Mouse (Mus musculus) forebrain, embryonic 15.5 days (tissue): ENCODE results near the gene Epas1. TPM values are rescaled to one million over a fixed set of nuclear protein-coding genes. Genes with fewer than 3 reads are reported as not detected.

ENCODE experiments used
- ATAC-seq: fragments of 200-750 bp; cut with Nextera tagmentation; replicated peaks from 2 replicates; pipeline ENCODE4 v1.8.0; 2017; ENCODE audit warnings: mild to moderate bottlenecking, moderate TSS enrichment, moderate library complexity
- H3K27ac ChIP-seq: fragments of 300-500 bp; sonication (generic); replicated peaks from 2 replicates; pipeline ENCODE4 v1.5.1; 2015; ENCODE audit warnings: mild to moderate bottlenecking, inconsistent platforms
- H3K27me3 ChIP-seq: fragments of 300-500 bp; sonication (generic); 2 replicates; pipeline ENCODE4 v1.6.1; 2015; ENCODE audit warnings: inconsistent platforms
- H3K36me3 ChIP-seq: fragments of 300-500 bp; sonication (generic); 2 replicates; pipeline ENCODE4 v1.6.1; 2015; ENCODE audit warnings: mild to moderate bottlenecking, inconsistent platforms
- H3K4me1 ChIP-seq: fragments of 300-500 bp; sonication (generic); 2 replicates; pipeline ENCODE4 v1.6.1; 2015; ENCODE audit warnings: inconsistent platforms
- H3K4me2 ChIP-seq: fragments of 300-500 bp; sonication (generic); replicated peaks from 2 replicates; pipeline ENCODE4 v1.6.1; 2015; ENCODE audit warnings: mild to moderate bottlenecking, inconsistent platforms
- H3K4me3 ChIP-seq: fragments of 300-500 bp; sonication (generic); 2 replicates; pipeline ENCODE4 v1.5.1; 2015; ENCODE audit warnings: mild to moderate bottlenecking, inconsistent platforms
- H3K9ac ChIP-seq: fragments of 300-500 bp; sonication (generic); replicated peaks from 2 replicates; pipeline ENCODE4 v1.6.1; 2015; ENCODE audit warnings: mild to moderate bottlenecking, inconsistent platforms
- H3K9me3 ChIP-seq: fragments of 300-500 bp; sonication (generic); 2 replicates; pipeline ENCODE4 v1.6.1; 2016; ENCODE audit warnings: inconsistent platforms
- WGBS: fragments of 180-500 bp; shearing (Covaris S2); methylation state at CpG from one replicate; pipeline ENCODE4 v1.1.7; 2015; ENCODE audit warnings: mixed read lengths; 5-methylcytosine and 5-hydroxymethylcytosine counted together
- polyA plus RNA-seq: library from polyadenylated mRNA; unstranded; fragments of >200 nt; fragmentation: Nextera tagmentation; extraction: Ambion mirVana; gene quantifications from 2 replicates; pipeline ENCODE4 v1.2.1, GENCODE M21; 2015

Gene Epas1
- polyA plus RNA-seq, 1 experiment from 2014 or later: 4.0 TPM

DNA sequence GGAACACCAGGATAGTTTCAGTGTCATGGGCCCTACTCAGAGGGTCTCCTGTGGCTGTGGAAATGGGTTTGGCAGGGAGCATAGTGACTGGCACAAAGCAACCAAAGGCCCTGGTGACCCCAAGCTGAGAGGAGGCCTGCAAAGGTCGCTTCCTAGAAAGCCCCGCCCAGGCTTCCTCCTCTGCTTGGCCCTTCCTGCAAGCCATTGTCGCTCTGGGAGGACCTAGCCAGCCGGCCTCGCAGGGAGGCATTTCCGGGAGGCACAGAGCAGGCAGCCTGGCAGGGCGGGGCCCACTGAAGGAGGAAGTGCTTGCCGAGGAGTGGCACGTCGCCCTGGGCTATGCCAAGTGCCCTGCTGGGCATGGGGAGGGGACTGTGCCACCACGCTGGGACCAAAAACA is 21.5 kb upstream of the Epas1 start:
- WGBS: 11% methylated on average over 11 of the region's 11 CpGs
- no peak overlapping the region for H3K4me2 ChIP-seq
- no peak overlapping the region for H3K4me3 ChIP-seq
- H3K27me3 ChIP-seq: no peaks in the 10 kb centered on the region
- H3K9ac ChIP-seq: no peak overlapping the region
- no peaks in the 10 kb centered on the region for H3K4me1 ChIP-seq
- no peaks in the 10 kb centered on the region for H3K9me3 ChIP-seq
- ATAC-seq: peak; percentile 26; the same call in 1 of the 2 replicates
- no peak overlapping the region for H3K27ac ChIP-seq
- H3K36me3 ChIP-seq: no peaks in the 10 kb centered on the region

DNA sequence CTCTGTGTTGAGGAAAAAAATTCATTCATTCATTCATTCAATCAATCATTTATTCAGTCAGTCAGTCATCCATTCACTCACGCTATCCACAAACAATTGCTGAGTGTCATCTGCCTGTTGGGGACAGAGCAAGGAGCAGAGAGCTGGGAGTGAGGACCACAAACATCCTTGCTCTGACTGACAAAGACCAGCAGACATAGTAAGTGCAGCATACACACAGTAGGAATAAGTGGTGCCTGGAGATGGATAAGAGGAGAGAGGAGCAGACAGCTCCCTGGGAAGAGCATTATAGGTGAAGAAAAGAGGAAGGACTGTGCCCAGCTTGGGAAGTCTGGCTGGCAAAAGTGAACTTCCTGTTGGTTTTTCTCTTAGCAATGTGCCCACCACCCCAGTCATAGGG is 21.0 kb upstream of the Epas1 start:
- no peak overlapping the region for H3K27ac ChIP-seq
- whole genome bisulfite sequencing: 79% methylated on average over 1 of the region's 1 CpGs
- no peaks in the 10 kb centered on the region for H3K9me3 ChIP-seq
- no peak overlapping the region for H3K4me3 ChIP-seq
- H3K36me3 ChIP-seq: no peaks in the 10 kb centered on the region
- H3K27me3 ChIP-seq: no peaks in the 10 kb centered on the region
- no peak overlapping the region for H3K9ac ChIP-seq
- H3K4me1 ChIP-seq: no peaks in the 10 kb centered on the region
- ATAC-seq: no peak
- no peak overlapping the region for H3K4me2 ChIP-seq

DNA sequence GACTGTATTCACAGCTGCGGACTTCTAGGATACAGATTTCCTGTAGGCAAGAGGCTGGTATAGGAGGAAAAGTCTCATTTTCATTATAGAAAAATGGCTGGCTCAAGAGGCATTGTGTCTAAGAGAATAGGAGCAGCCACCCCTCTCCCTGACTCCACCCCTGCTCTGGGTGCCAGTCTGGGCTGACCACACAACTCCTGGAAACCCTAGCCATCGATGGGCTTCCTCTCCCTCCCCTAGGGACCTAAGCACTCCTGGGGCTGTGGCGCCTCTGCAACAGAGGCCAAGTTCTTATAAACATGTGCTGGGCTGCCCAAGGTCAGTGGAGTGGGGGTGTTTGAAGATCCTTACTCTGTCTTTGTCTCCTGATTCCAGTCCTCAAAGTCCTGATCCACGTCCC is 19.9 kb upstream of the Epas1 start:
- no peak overlapping the region for H3K4me2 ChIP-seq
- H3K27ac ChIP-seq: no peak overlapping the region
- no peak overlapping the region for H3K4me3 ChIP-seq
- H3K4me1 ChIP-seq: no peaks in the 10 kb centered on the region
- no peak for ATAC-seq
- no peak overlapping the region for H3K9ac ChIP-seq
- H3K36me3 ChIP-seq: no peaks in the 10 kb centered on the region
- no peaks in the 10 kb centered on the region for H3K27me3 ChIP-seq
- 82% methylated on average over 4 of the region's 4 CpGs for WGBS
- no peaks in the 10 kb centered on the region for H3K9me3 ChIP-seq

DNA sequence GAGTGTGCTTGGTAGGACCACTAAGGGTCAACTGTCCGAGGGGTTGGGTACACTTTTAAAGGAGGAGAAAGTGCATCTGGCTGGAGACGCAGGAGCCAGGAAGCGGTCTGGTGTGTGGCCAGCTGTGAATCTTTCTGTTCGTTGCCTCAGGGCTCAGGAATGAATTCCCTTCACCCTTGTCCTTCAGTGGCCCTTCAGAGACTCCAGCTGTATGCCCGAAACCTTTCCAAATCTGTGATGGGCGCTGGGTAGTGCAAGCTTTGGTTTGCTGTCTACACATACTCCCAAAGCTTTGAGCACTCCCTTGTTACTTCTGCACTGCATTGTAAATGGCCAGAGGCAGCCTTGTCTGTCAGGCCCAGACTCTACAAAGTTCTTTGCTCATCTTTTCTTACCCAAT is 15.0 kb upstream of the Epas1 start:
- Histone ChIP-seq H3K4me1 (no peaks in the 10 kb centered on the region), H3K9me3 (no peaks in the 10 kb centered on the region), H3K27me3 (no peaks in the 10 kb centered on the region), H3K4me2 (no peak overlapping the region), H3K27ac (no peak overlapping the region), H3K36me3 (no peaks in the 10 kb centered on the region), H3K9ac (no peak overlapping the region), H3K4me3 (no peak overlapping the region)
- ATAC-seq: no peak
- WGBS: 90% methylated on average over 6 of the region's 6 CpGs

DNA sequence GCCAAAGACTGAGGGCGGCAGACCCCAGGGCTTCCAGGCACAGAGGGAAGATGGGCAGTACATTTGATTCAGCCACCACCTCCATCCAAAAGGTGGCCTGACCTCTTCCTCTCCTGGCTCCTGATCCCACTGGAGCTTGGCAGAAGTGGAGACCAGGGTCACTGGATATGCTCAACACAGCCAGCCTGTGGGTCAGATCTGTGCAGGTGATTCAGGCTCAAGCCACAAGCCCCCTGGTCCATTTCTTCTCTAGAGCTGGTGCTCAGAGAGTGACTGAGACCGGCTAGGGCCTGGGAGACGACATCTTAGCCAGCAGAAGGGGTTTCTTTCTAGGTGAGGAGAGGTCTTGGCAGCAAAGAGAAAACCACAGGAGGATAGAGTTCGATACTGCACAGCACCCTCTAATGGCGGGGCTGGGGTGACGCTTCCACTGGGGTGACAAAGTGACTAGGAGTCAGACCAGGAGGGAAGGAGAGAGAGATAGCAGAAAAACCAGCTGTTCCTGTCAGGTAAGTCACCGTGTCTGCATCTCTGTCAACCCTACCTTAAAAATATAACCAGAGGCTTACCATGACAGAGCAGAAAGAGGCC is 10.1 kb upstream of the Epas1 start:
- H3K4me1 ChIP-seq: no peaks in the 10 kb centered on the region
- H3K9ac ChIP-seq: no peak overlapping the region
- no peaks in the 10 kb centered on the region for H3K27me3 ChIP-seq
- no peak overlapping the region for H3K4me3 ChIP-seq
- no peaks in the 10 kb centered on the region for H3K9me3 ChIP-seq
- H3K27ac ChIP-seq: no peak overlapping the region
- no peak overlapping the region for H3K4me2 ChIP-seq
- no peaks in the 10 kb centered on the region for H3K36me3 ChIP-seq
- 90% methylated on average over 7 of the region's 7 CpGs for WGBS
- ATAC-seq: no peak

DNA sequence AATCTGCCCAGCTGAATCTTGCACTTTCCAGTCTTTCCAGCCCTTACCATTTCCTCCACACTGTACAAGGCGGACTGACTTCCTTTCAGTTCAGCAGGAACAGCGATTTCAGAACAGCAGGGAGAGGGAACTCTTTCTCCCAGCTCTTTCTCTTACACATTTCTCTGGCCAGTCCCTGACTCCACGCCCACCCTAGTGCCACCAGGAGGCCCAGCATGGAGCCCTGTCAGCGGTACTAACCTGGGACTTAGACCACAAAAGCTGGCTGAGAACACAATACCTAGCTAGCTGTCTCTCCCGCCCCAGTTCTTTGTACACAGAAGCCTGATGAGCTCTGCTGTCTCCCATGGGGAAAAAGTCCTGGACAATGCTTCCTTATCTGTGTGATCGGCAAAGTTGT is 8.6 kb upstream of the Epas1 start:
- Histone ChIP-seq H3K9ac (no peak overlapping the region), H3K4me2 (no peak overlapping the region), H3K27me3 (no peaks in the 10 kb centered on the region), H3K4me1 (no peaks in the 10 kb centered on the region), H3K36me3 (no peaks in the 10 kb centered on the region), H3K9me3 (no peaks in the 10 kb centered on the region), H3K27ac (no peak overlapping the region), H3K4me3 (no peak overlapping the region)
- ATAC-seq: no peak
- 35% methylated on average over 6 of the region's 6 CpGs for WGBS

DNA sequence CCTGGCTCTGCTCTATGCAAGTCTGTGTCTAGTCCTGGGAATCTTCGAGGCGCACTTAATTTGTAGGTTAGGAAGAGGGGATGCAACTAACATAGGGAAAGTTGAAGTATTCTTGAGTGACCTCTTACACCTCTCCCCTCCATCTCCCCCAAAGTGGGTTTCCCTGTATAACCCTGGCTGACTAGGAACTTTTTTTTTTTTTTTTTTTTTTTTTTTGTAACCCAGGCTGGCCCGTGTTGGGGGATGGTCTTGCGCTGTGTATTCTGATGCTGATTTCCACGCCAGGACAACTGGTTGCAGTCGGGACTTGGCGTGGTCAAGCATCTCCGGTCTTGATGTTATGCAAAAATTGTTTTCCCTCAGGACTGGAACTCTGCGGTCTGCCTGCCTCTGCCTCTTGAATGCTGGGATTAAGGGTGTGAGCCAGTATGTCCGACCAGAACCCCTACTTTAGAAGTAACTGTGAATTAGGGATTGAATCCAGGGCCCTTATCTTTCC is 2.1 kb upstream of the Epas1 start:
- no peak for ATAC-seq
- no peaks in the 10 kb centered on the region for H3K36me3 ChIP-seq
- WGBS: 73% methylated on average over 10 of the region's 10 CpGs

DNA sequence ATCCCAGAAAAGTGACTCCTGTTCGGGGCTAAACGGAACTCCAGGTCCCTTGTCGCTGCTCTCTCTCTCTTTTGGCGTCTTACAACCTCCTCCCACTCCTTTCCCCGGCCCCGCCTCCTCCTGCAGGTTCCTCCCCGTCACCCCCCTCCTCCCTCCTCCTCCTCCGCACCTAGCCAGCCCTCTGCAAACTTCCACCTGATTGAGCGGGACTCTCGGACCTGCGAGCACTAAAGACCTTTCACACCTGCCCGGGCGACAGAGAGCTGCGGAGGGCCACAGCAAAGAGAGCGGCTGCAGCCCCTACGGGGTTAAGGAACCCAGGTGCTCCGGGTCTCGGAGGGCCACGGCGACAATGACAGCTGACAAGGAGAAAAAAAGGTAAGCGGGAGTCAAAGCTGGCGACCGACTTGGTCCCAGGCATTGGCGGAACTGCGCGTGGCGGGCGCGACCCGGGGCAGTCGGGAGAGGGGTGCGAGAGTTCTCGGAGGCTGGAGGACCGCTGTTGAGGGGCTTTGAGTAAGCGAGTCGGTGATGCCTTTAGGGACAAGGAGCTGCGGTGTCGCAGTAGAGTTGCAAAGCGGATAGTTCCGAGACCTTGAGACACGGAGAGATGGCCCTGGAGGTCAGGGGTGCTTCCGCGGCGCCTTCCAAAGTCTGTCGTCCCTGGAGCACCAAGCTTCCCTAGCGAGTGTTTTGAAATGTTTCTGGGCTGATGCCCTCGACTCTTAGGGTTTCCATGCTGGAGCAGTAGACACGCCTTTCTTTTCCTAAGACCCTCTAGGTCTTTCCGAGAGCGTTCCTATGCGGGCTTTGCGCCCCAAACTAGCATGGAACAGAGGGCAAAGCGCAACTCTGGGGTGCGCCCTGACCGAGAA is 668 bp downstream of the Epas1 start:
- peak overlapping the region; percentile 50 for H3K4me3 ChIP-seq
- H3K36me3 ChIP-seq: no peaks in the 10 kb centered on the region
- no peak overlapping the region for H3K27ac ChIP-seq
- peak; percentile 36; the same call in 1 of the 2 replicates for ATAC-seq
- H3K9me3 ChIP-seq: no peaks in the 10 kb centered on the region
- peaks cover 53% of the 10 kb centered on the region for H3K27me3 ChIP-seq
- 0 out of 2 replicates have a peak overlapping the region, but pooled peaks have one; percentile 25 for H3K9ac ChIP-seq
- peaks cover 30% of the 10 kb centered on the region for H3K4me1 ChIP-seq
- peak overlapping the region; percentile 84 for H3K4me2 ChIP-seq
- under 1% methylated on average over 55 of the region's 55 CpGs for WGBS

More for the DNA sequence above, 2.1 kb upstream of the Epas1 start:
- no peak overlapping the region for H3K4me3 ChIP-seq
- H3K9me3 ChIP-seq: no peaks in the 10 kb centered on the region
- H3K9ac ChIP-seq: no peak overlapping the region
- H3K4me2 ChIP-seq: no peak overlapping the region
- peaks cover 30% of the 10 kb centered on the region for H3K4me1 ChIP-seq
- peaks cover 50% of the 10 kb centered on the region for H3K27me3 ChIP-seq
- H3K27ac ChIP-seq: no peak overlapping the region

DNA sequence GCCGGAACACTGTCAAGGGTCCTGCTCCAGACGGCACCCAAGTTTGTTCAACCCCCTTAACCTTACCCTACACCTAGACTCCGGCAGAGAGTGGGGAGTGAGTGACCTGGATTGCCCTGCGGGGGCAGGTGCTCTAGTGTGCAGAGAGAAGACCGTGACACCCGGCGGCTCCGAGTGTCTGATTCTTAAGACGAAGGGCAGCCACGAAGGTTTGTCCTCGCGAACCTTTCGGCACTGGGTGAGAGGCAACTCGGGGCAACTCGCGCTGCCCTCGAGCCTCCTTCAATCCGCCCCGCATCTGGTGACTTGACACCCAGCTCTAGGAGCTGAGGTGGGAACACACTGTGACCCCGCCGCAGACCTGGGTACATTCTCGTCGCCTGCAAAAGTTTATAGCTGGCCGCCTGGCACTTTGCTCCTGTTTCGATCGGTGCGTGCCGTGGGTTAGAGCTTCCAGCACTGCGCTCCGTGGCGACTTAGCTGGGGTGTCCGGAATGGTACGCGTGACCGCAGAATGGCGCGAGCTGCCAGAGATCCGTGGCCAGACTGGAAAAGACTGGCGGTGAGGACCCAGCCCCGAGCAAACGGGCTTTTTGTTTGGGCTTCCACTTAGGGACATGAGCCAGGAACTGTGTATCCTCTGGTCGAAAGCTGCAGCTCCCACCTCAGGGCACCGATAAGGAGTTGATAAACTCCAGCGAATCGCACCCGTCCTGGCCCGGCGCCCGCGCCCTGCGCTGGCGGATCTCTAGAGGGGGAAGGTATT is 1.5 kb downstream of the Epas1 start:
- H3K9ac ChIP-seq: no peak overlapping the region
- H3K27me3 ChIP-seq: peaks cover 53% of the 10 kb centered on the region
- peak overlapping the region; percentile 50 for H3K4me3 ChIP-seq
- no peaks in the 10 kb centered on the region for H3K36me3 ChIP-seq
- peaks cover 30% of the 10 kb centered on the region for H3K4me1 ChIP-seq
- no peaks in the 10 kb centered on the region for H3K9me3 ChIP-seq
- H3K27ac ChIP-seq: no peak overlapping the region
- no peak for ATAC-seq
- peak overlapping the region; percentile 84 for H3K4me2 ChIP-seq
- 1% methylated on average over 52 of the region's 52 CpGs for WGBS

DNA sequence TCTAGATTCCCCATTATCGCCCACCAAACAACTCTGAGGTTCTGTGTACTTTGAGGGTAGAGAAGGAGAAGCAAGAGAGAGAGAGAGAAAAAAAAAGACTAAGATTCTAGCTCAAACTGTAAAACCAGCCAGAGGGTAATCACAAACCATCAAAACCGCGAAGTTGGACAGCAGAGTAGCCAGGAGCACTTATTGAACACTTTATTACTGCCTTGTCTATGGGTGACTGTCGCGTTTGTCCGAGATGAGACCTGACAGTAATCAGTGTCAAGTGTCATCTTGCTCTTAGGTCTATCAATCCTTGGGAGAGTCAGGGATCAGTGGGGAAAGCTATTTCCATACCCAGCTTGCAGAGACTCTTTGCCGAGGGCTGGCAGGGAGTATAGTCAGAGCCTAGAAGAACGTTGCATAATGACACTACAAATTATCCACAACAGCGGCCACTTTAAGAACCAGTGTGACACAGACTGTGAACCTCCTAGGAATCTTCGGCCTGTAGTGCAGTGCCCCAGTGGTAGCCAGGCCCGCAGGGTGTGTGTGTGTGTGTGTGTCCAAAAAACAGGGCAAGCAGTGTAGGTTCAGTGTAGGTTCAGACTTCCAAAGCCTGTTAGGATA is 2.2 kb downstream of the Epas1 start:
- WGBS: 17% methylated on average over 11 of the region's 11 CpGs

DNA sequence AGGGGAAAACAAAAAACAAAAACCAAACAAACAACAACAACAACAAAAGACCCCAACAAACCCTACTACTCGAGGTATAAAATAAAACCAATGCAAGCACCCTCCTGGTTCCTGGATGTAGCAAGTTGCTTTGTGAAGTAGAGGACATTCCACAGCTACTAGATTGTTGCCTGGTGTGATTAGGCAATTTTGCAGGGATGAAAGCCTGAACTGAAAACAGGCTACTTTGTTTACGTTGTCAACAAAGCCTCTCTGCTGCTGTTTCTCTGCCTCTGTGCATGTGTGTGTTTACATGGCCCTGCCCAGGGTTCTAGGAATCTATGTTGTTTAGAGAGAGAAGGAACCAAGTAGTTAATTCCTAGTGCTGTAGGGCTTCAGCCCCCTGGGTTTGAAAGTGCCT is 4.1 kb downstream of the Epas1 start:
- no peaks in the 10 kb centered on the region for H3K36me3 ChIP-seq
- H3K9me3 ChIP-seq: no peaks in the 10 kb centered on the region
- peaks cover 41% of the 10 kb centered on the region for H3K27me3 ChIP-seq
- no peak overlapping the region for H3K27ac ChIP-seq
- H3K4me2 ChIP-seq: no peak overlapping the region
- H3K4me3 ChIP-seq: no peak overlapping the region
- no peak overlapping the region for H3K9ac ChIP-seq
- H3K4me1 ChIP-seq: peaks cover 28% of the 10 kb centered on the region
- 35% methylated on average over 2 of the region's 2 CpGs for WGBS
- ATAC-seq: no peak

More for the DNA sequence above, 2.2 kb downstream of the Epas1 start:
- H3K4me1 ChIP-seq: peaks cover 30% of the 10 kb centered on the region
- no peaks in the 10 kb centered on the region for H3K36me3 ChIP-seq
- H3K4me2 ChIP-seq: peak overlapping the region; percentile 84
- peak overlapping the region; percentile 50 for H3K4me3 ChIP-seq
- no peak for ATAC-seq
- no peaks in the 10 kb centered on the region for H3K9me3 ChIP-seq
- no peak overlapping the region for H3K9ac ChIP-seq
- H3K27me3 ChIP-seq: peaks cover 52% of the 10 kb centered on the region
- no peak overlapping the region for H3K27ac ChIP-seq
